Mouse (Mus musculus): ENCODE measurements around the gene Cnn3.

The Cnn3 gene

GRCm38 (mm10) chr3:121449527-121449926, 23.2 kb downstream of the Cnn3 start:
- DNase-seq (ENCODE audit: low read depth, low spot score): no peak

GRCm38 (mm10) chr3:121451404-121451803, 25.1 kb downstream of the Cnn3 start:
- no peak for DNase-seq (ENCODE audit: low read depth, low spot score)

- no peak for DNase-seq (ENCODE audit: low read depth, low spot score)
These were observed 32.5 kb downstream of the Cnn3 start for GRCm38 (mm10) chr3:121458545-121459492.

GRCm38 (mm10) chr3:121460473-121461193, 34.3 kb downstream of the Cnn3 start:
- no peak for DNase-seq (ENCODE audit: low read depth, low spot score)

GRCm38 (mm10) chr3:121461477-121461876, 35.2 kb downstream of the Cnn3 start:
- no peak for DNase-seq (ENCODE audit: low read depth, low spot score)

GRCm38 (mm10) chr3:121462782-121463181, 36.5 kb downstream of the Cnn3 start:
- no peak for DNase-seq (ENCODE audit: low read depth, low spot score)

GRCm38 (mm10) chr3:121464733-121465305, 38.5 kb downstream of the Cnn3 start:
- DNase-seq (ENCODE audit: low read depth, low spot score): no peak

GRCm38 (mm10) chr3:121465795-121466194, 39.5 kb downstream of the Cnn3 start:
- peak; percentile 23 for DNase-seq (ENCODE audit: low read depth, low spot score)

- DNase-seq (ENCODE audit: low read depth, low spot score): no peak
These were observed 40.8 kb downstream of the Cnn3 start for GRCm38 (mm10) chr3:121467094-121467552.

GRCm38 (mm10) chr3:121468136-121468535, 41.8 kb downstream of the Cnn3 start:
- DNase-seq (ENCODE audit: low read depth, low spot score): no peak

- DNase-seq (ENCODE audit: low read depth, low spot score): no peak
These were observed 43.1 kb downstream of the Cnn3 start for GRCm38 (mm10) chr3:121469185-121469975.

GRCm38 (mm10) chr3:121471703-121472102, 45.4 kb downstream of the Cnn3 start:
- DNase-seq (ENCODE audit: low read depth, low spot score): no peak

GRCm38 (mm10) chr3:121474738-121475137, 48.4 kb downstream of the Cnn3 start:
- peak; percentile 35 for DNase-seq (ENCODE audit: low read depth, low spot score)

- DNase-seq (ENCODE audit: low read depth, low spot score): peak; percentile 58
These were observed 54.0 kb downstream of the Cnn3 start for GRCm38 (mm10) chr3:121480030-121480960.

GRCm38 (mm10) chr3:121480961-121481436, 54.7 kb downstream of the Cnn3 start:
- DNase-seq (ENCODE audit: low read depth, low spot score): peak; percentile 58

GRCm38 (mm10) chr3:121481564-121481963, 55.3 kb downstream of the Cnn3 start:
- DNase-seq (ENCODE audit: low read depth, low spot score): no peak

GRCm38 (mm10) chr3:121483266-121484161, 57.2 kb downstream of the Cnn3 start:
- peak; percentile 40 for DNase-seq (ENCODE audit: low read depth, low spot score)

GRCm38 (mm10) chr3:121485201-121485600, 58.9 kb downstream of the Cnn3 start:
- DNase-seq (ENCODE audit: low read depth, low spot score): peak; percentile 58
